Mouse (Mus musculus): Measurements from ENCODE around the gene Tpsb2. TPM values are rescaled to one million over a fixed set of nuclear protein-coding genes. Genes with fewer than 3 reads are reported as not detected.

Tpsb2 gene
- polyA plus RNA-seq, 1 experiment from 2014 or later, result not detected

- no peaks in the 10 kb centered on the region for H3K27me3 ChIP-seq (ENCODE audit: control insufficient read depth, insufficient read depth, low read length)
- H3K9ac ChIP-seq (ENCODE audit: low read length), result no peak overlapping the region
- H3K36me3 ChIP-seq (ENCODE audit: control insufficient read depth, insufficient read depth, low read length), result no peaks in the 10 kb centered on the region
- no peak overlapping the region for H3K4me3 ChIP-seq (ENCODE audit: low read depth, low read length)
- H3K4me2 ChIP-seq, result no peak overlapping the region
- DNase-seq (ENCODE audit: low spot score, missing footprints), result peak; percentile 19
- no peak for ATAC-seq (ENCODE audit: low FRiP score)
- whole genome bisulfite sequencing, result 66% methylated on average over 2 of the region's 2 CpGs
- H3K27ac ChIP-seq (ENCODE audit: low read depth, low read length), result no peak overlapping the region
- H3K4me1 ChIP-seq (ENCODE audit: control insufficient read depth, insufficient read depth, low read length), result no peaks in the 10 kb centered on the region
- no peaks in the 10 kb centered on the region for H3K9me3 ChIP-seq (ENCODE audit: control insufficient read depth, low read length)
Measured at GRCm38 (mm10) chr17:25361291-25361690, 4.8 kb upstream of the Tpsb2 start.

GRCm38 (mm10) chr17:25363726-25364125, 2.4 kb upstream of the Tpsb2 start:
- no peaks in the 10 kb centered on the region for H3K36me3 ChIP-seq (ENCODE audit: control insufficient read depth, insufficient read depth, low read length)
- no peak overlapping the region for H3K9ac ChIP-seq (ENCODE audit: low read length)
- WGBS, result 4% methylated on average over 1 of the region's 1 CpGs
- no peak overlapping the region for H3K4me3 ChIP-seq (ENCODE audit: low read depth, low read length)
- ATAC-seq (ENCODE audit: low FRiP score) (no peak), DNase-seq (ENCODE audit: low spot score, missing footprints) (peak; percentile 85)
- no peak overlapping the region for H3K27ac ChIP-seq (ENCODE audit: low read depth, low read length)
- no peaks in the 10 kb centered on the region for H3K27me3 ChIP-seq (ENCODE audit: control insufficient read depth, insufficient read depth, low read length)
- no peaks in the 10 kb centered on the region for H3K4me1 ChIP-seq (ENCODE audit: control insufficient read depth, insufficient read depth, low read length)
- no peaks in the 10 kb centered on the region for H3K9me3 ChIP-seq (ENCODE audit: control insufficient read depth, low read length)
- H3K4me2 ChIP-seq, result no peak overlapping the region

DNA sequence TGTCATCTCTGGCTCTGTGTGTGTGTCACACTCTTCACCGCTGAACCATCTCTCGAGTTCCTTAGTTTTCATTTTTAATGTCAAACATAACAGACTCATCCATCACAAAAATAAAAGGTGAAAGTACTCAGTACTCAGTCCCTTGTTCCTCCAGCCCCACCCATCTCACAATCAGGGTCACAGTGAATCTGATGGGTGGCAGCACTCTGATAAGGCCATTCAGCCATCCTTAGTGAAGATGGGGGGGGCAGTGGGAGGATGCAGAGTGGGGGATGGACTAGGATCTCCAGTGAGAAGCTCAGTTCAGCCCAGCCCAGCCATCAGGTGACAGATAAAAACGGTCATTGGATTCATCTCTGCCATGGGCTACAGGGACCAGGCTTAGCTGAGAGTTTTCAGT, 2.9 kb downstream of the Tpsb2 start, which contains the start of gene Tpsg1:
TSS of gene Tpsg1 (plus strand) at position 301 of the 400 bp plus-strand sequence.
- Histone ChIP-seq H3K4me3 (ENCODE audit: low read depth, low read length) (no peak within 1 kb of the TSS), H3K9ac (ENCODE audit: low read length) (no peak within 1 kb of the TSS), H3K27ac (ENCODE audit: low read depth, low read length) (no peak within 1 kb of the TSS), H3K4me2 (no peak within 1 kb of the TSS), H3K27me3 (ENCODE audit: control insufficient read depth, insufficient read depth, low read length) (no peaks in the 10 kb centered on the region), H3K36me3 (ENCODE audit: control insufficient read depth, insufficient read depth, low read length) (no peaks in the 10 kb centered on the region), H3K9me3 (ENCODE audit: control insufficient read depth, low read length) (no peaks in the 10 kb centered on the region), H3K4me1 (ENCODE audit: control insufficient read depth, insufficient read depth, low read length) (no peaks in the 10 kb centered on the region)
- DNase-seq (ENCODE audit: low spot score, missing footprints), result no peak
- no peak for ATAC-seq (ENCODE audit: low FRiP score)
- WGBS, result 95% methylated on average over 3 of the region's 3 CpGs

- 82% methylated on average over 8 of the region's 8 CpGs for WGBS
- no peak for DNase-seq (ENCODE audit: low spot score, missing footprints)
- Histone ChIP-seq H3K27me3 (ENCODE audit: control insufficient read depth, insufficient read depth, low read length) (no peaks in the 10 kb centered on the region), H3K4me3 (ENCODE audit: low read depth, low read length) (no peak overlapping the region), H3K36me3 (ENCODE audit: control insufficient read depth, insufficient read depth, low read length) (no peaks in the 10 kb centered on the region), H3K9ac (ENCODE audit: low read length) (no peak overlapping the region), H3K4me2 (no peak overlapping the region), H3K9me3 (ENCODE audit: control insufficient read depth, low read length) (no peaks in the 10 kb centered on the region), H3K4me1 (ENCODE audit: control insufficient read depth, insufficient read depth, low read length) (no peaks in the 10 kb centered on the region), H3K27ac (ENCODE audit: low read depth, low read length) (no peak overlapping the region)
- no peak for ATAC-seq (ENCODE audit: low FRiP score)
Measured at GRCm38 (mm10) chr17:25372491-25372890, 6.4 kb downstream of the Tpsb2 start.

DNA sequence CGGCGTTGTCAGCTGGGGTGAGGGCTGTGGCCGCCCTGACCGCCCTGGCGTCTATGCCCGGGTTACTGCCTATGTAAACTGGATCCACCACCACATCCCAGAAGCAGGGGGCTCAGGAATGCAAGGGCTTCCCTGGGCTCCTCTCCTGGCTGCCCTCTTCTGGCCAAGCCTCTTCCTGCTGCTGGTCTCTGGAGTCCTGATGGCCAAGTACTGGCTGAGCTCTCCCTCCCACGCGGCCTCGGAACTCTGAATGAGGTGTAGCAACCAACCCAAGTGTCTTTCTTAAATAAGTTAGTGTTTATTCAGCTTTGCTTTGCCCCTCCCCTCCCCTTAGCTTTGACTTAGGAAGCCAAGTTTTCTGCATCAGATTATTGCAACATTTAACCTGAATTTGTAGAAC, 7.9 kb downstream of the Tpsb2 start:
- H3K4me2 ChIP-seq, result no peak overlapping the region
- H3K4me3 ChIP-seq (ENCODE audit: low read depth, low read length), result no peak overlapping the region
- no peaks in the 10 kb centered on the region for H3K9me3 ChIP-seq (ENCODE audit: control insufficient read depth, low read length)
- peak; percentile 69 for DNase-seq (ENCODE audit: low spot score, missing footprints)
- ATAC-seq (ENCODE audit: low FRiP score), result no peak
- 54% methylated on average over 9 of the region's 9 CpGs for WGBS
- H3K36me3 ChIP-seq (ENCODE audit: control insufficient read depth, insufficient read depth, low read length), result no peaks in the 10 kb centered on the region
- H3K27me3 ChIP-seq (ENCODE audit: control insufficient read depth, insufficient read depth, low read length), result no peaks in the 10 kb centered on the region
- no peak overlapping the region for H3K9ac ChIP-seq (ENCODE audit: low read length)
- H3K4me1 ChIP-seq (ENCODE audit: control insufficient read depth, insufficient read depth, low read length), result no peaks in the 10 kb centered on the region
- H3K27ac ChIP-seq (ENCODE audit: low read depth, low read length), result no peak overlapping the region

GRCm38 (mm10) chr17:25394526-25394925, 28.4 kb downstream of the Tpsb2 start:
- ATAC-seq (ENCODE audit: low FRiP score) (no peak), DNase-seq (ENCODE audit: low spot score, missing footprints) (no peak)
- no peak overlapping the region for H3K4me3 ChIP-seq (ENCODE audit: low read depth, low read length)
- no peaks in the 10 kb centered on the region for H3K36me3 ChIP-seq (ENCODE audit: control insufficient read depth, insufficient read depth, low read length)
- H3K27ac ChIP-seq (ENCODE audit: low read depth, low read length), result no peak overlapping the region
- H3K4me2 ChIP-seq, result no peak overlapping the region
- no peaks in the 10 kb centered on the region for H3K9me3 ChIP-seq (ENCODE audit: control insufficient read depth, low read length)
- no peaks in the 10 kb centered on the region for H3K27me3 ChIP-seq (ENCODE audit: control insufficient read depth, insufficient read depth, low read length)
- H3K9ac ChIP-seq (ENCODE audit: low read length), result no peak overlapping the region
- no peaks in the 10 kb centered on the region; the same call in 1 of the 2 replicates for H3K4me1 ChIP-seq (ENCODE audit: control insufficient read depth, insufficient read depth, low read length)
- WGBS, result 79% methylated on average over 4 of the region's 4 CpGs

DNA sequence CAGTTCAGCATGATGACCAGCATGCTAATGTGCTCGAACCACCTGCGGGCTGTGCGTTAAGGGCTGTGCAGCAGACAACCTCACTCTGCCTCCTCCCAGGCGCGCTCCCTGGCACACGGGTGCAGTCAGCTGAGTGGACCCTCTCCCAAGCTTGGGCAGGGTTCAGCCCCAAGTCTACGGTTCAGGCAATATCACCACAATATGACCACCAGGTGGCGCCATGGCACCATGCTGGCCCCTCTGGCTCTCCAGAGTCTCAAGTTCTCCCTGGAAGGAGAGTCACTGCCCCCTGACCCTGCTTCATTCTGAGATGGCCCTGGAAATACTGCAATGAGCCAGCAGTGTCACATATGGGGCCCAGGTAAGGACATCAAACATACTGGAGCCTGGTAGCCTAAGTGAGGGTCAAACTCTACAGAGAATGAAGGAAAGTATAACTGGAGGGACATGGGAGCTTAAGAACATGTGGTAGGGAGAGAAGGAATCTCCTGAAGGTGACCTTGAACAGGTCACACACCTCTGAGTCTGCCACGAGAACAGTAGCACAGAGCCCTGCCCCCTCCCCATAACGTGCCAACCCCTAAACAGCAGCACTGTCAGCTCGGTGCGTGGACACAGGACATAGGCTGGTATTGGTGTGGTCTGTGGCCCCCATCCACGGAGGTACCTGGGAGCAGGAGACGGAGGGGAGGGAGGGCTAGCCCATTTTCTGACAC, 31.9 kb downstream of the Tpsb2 start:
- Histone ChIP-seq H3K4me3 (ENCODE audit: low read depth, low read length) (no peak overlapping the region), H3K9me3 (ENCODE audit: control insufficient read depth, low read length) (no peaks in the 10 kb centered on the region), H3K4me2 (no peak overlapping the region), H3K27ac (ENCODE audit: low read depth, low read length) (no peak overlapping the region), H3K27me3 (ENCODE audit: control insufficient read depth, insufficient read depth, low read length) (no peaks in the 10 kb centered on the region), H3K36me3 (ENCODE audit: control insufficient read depth, insufficient read depth, low read length) (no peaks in the 10 kb centered on the region), H3K9ac (ENCODE audit: low read length) (no peak overlapping the region), H3K4me1 (ENCODE audit: control insufficient read depth, insufficient read depth, low read length) (peaks cover 13% of the 10 kb centered on the region)
- DNase-seq (ENCODE audit: low spot score, missing footprints) (peak; percentile 98), ATAC-seq (ENCODE audit: low FRiP score) (peak; percentile 67)
- WGBS, result 39% methylated on average over 14 of the region's 14 CpGs

DNA sequence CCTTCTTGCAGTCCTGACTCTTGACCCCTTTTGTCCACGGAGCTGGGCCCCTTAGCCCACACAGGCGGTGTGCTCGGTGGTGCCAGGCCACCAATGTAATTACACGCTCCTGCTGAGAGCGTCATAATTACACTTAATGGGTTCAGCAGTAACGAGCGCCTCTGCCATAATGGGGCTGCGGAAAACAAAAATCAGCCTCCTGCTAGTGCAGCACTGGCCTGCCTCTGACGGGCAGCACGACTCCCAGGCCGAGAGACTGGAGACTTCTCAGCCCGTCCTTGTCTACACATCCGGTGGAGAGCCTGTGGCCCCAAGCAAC, 32.4 kb downstream of the Tpsb2 start:
- H3K9ac ChIP-seq (ENCODE audit: low read length), result no peak overlapping the region
- no peaks in the 10 kb centered on the region for H3K36me3 ChIP-seq (ENCODE audit: control insufficient read depth, insufficient read depth, low read length)
- no peaks in the 10 kb centered on the region for H3K27me3 ChIP-seq (ENCODE audit: control insufficient read depth, insufficient read depth, low read length)
- no peak overlapping the region for H3K4me3 ChIP-seq (ENCODE audit: low read depth, low read length)
- H3K4me1 ChIP-seq (ENCODE audit: control insufficient read depth, insufficient read depth, low read length), result peaks cover 13% of the 10 kb centered on the region
- 61% methylated on average over 13 of the region's 13 CpGs for WGBS
- no peaks in the 10 kb centered on the region for H3K9me3 ChIP-seq (ENCODE audit: control insufficient read depth, low read length)
- DNase-seq (ENCODE audit: low spot score, missing footprints), result no peak
- ATAC-seq (ENCODE audit: low FRiP score), result 0 out of 2 replicates have a peak, but pooled peaks have one; percentile 6
- no peak overlapping the region for H3K27ac ChIP-seq (ENCODE audit: low read depth, low read length)
- no peak overlapping the region for H3K4me2 ChIP-seq

- Histone ChIP-seq H3K4me3 (ENCODE audit: low read depth, low read length) (no peak overlapping the region), H3K36me3 (ENCODE audit: control insufficient read depth, insufficient read depth, low read length) (no peaks in the 10 kb centered on the region), H3K9me3 (ENCODE audit: control insufficient read depth, low read length) (no peaks in the 10 kb centered on the region), H3K27ac (ENCODE audit: low read depth, low read length) (no peak overlapping the region), H3K9ac (ENCODE audit: low read length) (no peak overlapping the region), H3K4me1 (ENCODE audit: control insufficient read depth, insufficient read depth, low read length) (peaks cover 28% of the 10 kb centered on the region), H3K27me3 (ENCODE audit: control insufficient read depth, insufficient read depth, low read length) (no peaks in the 10 kb centered on the region), H3K4me2 (no peak overlapping the region)
- ATAC-seq (ENCODE audit: low FRiP score) (no peak), DNase-seq (ENCODE audit: low spot score, missing footprints) (peak; percentile 93)
- WGBS, result 8% methylated on average over 7 of the region's 7 CpGs
Measured at GRCm38 (mm10) chr17:25400443-25400842, 34.3 kb downstream of the Tpsb2 start.

Measured in midbrain, embryonic 11.5 days (tissue).